Mouse (Mus musculus) heart, postnatal 25 days (tissue): Measurements from ENCODE around the gene Mmp12. TPM values are rescaled to one million over a fixed set of nuclear protein-coding genes. Genes with fewer than 3 reads are reported as not detected.
"Not testable (repeated sequence)": the region's sequence is repeated elsewhere in the genome, so short reads cannot be mapped to it uniquely, and the experiment has no call there.

ENCODE experiments used
- DNase-seq: peaks from one replicate; pipeline ENCODE4 v3.0.0; 2022; ENCODE audit warnings: low spot score
- intact Hi-C: fragments of 180-260 bp; cut with DNase I; formaldehyde crosslinking; loops from one replicate; pipeline ENCODE4 v1.15.1; 2025
- total RNA-seq, 2 experiments: library from RNA; stranded (reverse); gene quantifications; 2 replicates each; pipeline ENCODE4 v1.2.3; 2021

Mmp12 gene
- total RNA-seq, result under 1 TPM; 0.62 to 0.70 TPM

DNA sequence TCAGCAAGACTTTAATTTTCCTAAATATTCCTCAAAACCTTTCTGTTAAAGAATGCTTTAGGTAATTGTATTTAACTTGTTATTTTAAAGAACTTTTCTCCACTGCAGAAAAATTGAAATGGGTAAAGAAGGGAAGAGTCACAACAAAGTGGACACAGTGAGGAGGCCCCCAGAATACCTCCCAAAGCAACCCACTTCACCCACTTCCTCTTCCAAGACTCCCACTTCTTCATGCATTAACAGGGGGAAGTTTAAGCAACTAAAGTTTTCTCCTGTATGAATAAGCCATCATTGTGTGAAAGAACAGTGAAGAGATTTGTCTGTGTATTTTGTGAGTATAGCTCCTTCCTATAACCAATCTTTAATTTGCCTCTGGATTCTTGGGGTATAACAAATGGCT is at the start of gene Mmp12:
TSS of gene Mmp12 (plus strand) at position 275 of the 400 bp plus-strand sequence.
- no peak for DNase-seq
- intact Hi-C loops, result no loop called here

DNA sequence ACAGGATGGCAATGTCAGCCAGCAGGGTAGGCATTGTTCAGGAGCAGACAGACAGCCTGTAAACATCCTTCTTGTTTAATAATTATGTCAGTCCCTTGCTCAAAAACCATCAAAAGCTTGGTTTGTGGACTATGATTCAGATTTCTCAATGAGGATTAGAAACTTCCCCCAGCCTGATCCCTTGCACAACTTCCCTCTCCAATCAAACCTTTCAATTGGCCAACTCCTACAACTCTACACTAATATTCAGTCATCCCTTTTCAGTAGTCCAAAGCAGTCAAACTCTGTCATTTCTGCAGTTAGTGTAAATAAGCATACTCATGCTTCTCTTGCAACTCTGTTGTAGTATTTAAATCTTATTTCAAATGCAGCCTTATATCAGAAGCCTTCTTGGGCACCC is 12.3 kb upstream of the Mmp12 start:
- intact Hi-C loops, result no loop called here
- no peak for DNase-seq

DNA sequence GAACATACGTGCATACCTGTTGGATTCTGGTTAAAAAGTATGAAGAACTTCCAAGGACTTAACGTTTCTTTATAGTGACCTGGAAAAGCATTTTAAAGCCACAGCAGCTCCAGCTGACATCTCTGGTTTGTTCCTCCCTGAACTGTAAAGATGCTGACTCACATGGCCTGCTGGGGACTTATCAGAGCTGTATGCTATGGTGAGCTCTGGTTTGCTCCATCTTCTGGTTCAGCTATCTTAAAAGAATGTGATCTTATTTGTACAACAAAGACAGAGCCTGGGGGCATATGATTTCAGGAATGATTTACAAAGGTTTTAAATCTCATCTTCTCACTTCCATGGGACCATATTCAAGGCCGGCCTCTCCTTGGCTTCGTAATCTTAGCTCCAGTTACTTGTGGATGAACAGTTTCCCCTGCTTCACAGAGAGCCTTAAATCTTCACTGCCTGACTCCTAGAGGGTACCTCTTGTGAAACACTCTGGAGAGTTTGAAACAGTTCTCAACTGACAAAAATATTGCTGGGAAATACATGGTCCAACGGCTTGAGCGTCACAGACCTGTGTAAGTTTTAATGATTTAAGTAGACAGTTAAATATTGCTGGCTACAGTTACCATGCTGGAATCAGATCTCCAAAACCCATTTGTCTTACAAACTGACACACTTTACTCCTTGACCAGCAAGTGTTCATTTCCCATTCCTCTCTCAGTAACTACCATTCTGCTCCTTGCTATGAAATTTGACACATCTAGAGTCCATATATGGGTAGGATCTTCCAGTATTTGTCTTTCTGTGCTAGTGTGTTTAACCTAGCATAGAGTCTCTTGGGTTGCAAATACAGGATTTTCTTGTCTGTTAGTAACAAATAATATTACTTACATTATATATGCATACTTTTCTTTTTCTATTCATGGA is 8.2 kb upstream of the Mmp12 start:
- intact Hi-C loops, result no loop called here
- no peak for DNase-seq

DNA sequence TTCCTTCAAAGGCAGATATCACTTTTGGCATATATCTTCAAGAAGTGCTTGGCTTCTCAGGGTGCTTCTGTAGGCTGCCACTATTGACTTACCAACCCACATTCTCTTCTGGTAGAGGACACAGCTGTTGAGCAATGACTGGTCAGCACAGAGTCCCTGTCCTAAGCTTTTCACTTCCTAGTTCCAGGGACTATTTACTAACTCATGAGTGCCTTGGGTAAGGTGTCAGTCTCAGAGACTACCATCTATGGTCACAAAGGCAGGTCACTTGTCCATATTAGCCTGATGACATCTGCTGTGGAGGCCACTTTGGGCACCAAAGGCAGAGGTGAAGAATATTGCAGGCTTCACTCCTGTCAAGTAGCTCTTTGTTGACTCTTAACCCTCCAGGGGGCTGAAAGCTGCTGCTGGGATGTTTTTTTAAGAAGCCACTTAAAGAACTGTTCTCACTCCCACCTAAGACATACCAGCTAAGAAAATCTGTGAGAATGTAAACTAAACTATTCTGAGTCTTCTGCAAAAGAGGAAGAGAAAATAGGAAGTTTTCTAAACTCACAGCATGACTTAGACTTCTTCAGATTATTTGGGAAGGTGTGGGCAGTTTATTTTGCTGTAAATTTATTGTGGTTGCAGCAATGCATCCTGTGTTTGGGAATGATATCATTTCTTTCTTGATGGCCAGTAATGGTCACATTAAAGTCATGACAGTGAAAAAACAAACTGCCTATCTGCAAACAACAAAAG is 7.3 kb upstream of the Mmp12 start:
- no peak for DNase-seq
- intact Hi-C loops, result no loop called here

DNA sequence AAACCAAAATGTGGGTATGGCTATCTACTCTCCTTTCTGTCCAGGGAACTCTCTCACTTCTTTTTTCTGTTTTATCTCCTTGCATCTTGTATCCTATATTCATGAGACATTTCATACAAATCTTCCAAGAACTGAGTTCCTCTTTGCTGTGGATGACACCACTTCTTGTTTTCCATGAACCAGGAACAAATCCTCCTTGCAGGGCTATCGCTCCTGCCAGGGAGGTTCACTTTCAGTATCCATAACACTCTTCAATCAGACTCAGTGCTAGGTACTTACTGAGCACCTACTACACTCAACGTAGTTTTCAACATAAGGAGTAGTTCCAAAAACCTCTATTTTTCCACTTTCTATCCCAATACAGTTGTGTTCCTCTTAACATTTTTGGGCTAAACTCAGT is 1.3 kb downstream of the Mmp12 start:
- intact Hi-C loops, result no loop called here
- no peak for DNase-seq

DNA sequence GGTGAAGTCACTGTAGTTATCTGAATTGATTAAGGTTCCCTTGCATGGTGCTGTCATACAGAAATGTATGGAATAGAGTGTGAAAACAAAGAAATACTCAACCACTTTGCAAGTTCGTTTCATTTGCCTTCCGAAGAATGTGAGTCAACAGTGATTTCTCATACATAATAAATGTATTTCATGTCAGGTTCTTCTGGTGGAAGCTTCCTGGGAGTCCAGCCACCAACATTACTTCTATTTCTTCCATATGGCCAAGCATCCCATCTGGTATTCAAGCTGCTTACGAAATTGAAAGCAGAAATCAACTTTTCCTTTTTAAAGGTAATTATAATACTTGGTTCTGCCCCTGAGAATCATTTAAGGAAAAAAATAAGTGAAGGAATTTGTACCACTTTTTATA is 10.4 kb downstream of the Mmp12 start:
- intact Hi-C loops, result no loop called here
- no peak for DNase-seq

DNA sequence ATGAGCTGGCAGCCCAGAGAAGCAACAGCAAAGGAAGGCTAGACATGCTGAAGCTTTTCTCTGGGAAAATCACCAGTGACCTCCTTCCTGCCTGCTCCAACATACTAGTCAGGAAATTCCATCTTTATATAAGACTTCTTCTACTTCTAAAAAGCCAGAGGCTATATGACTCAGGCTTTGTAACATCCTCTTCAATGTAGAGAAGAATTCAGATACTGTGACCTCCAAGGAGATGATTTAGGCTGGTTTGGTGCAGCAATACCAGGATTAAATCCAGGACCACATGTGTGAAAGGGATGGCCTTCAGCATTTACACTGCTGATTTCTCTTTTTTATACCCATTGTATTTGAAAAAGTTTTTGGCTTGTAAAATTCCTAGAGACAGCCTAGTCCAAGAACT is 43.8 kb downstream of the Mmp12 start, which contains the start of gene Mmp1b:
TSS of gene Mmp1b (minus strand) at position 101 of the 400 bp plus-strand sequence.
- intact Hi-C loops, result no loop called here
- DNase-seq, result no peak

DNA sequence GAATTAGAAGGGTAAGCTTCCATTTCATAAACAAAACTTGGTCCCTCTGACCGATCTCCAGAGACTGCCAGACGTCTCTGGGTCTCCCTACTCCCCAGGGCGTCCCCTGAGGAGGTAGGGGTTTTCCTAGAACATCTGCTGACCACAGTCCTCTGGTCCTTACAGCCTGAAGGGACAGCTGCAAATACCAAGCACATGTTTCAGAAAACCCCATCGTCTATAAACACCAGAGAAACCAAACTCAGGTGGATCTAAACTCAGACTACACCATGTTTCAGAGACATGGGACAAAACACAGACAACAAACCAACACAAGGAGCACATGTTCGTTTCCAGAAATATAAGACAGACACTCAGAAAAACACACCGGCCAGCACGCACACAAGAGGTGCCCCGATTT is 52.4 kb downstream of the Mmp12 start:
- DNase-seq, intact Hi-C loops: not testable (repeated sequence)

Other genes starting within 250 kb of the Mmp12 start
- gene Dync2h1, start 159.9 kb upstream of the Mmp12 start, total RNA-seq, result 1 to 10 TPM; 1.5 to 2.2 TPM
- gene Dcun1d5, start 159.9 kb upstream of the Mmp12 start, total RNA-seq, result 10 to 100 TPM; 55.8 to 61.7 TPM
- under 1 TPM; 0.26 to 0.50 TPM for gene Mmp13, start 71.9 kb upstream of the Mmp12 start, total RNA-seq
- not detected for gene Mmp1b, start 43.7 kb downstream of the Mmp12 start, total RNA-seq
- under 1 TPM; 0.31 to 0.64 TPM for gene Mmp3, start 101.4 kb downstream of the Mmp12 start, total RNA-seq
- gene Mmp10, start 158.0 kb downstream of the Mmp12 start, total RNA-seq, result not detected
- not detected for gene Mmp8, start 214.1 kb downstream of the Mmp12 start, total RNA-seq
- gene Mmp27, start 227.0 kb downstream of the Mmp12 start, total RNA-seq, result not detected